Mouse (Mus musculus) liver (tissue): ENCODE results near the gene Slc41a2.
"Not testable (repeated sequence)": the region's sequence is repeated elsewhere in the genome, so short reads cannot be mapped to it uniquely, and the experiment has no call there.

Experiments
- DNase-seq: peaks from one replicate; pipeline ENCODE4 v3.0.0-alpha.2; 2020; ENCODE audit warnings: mixed read lengths

Gene Slc41a2

DNA sequence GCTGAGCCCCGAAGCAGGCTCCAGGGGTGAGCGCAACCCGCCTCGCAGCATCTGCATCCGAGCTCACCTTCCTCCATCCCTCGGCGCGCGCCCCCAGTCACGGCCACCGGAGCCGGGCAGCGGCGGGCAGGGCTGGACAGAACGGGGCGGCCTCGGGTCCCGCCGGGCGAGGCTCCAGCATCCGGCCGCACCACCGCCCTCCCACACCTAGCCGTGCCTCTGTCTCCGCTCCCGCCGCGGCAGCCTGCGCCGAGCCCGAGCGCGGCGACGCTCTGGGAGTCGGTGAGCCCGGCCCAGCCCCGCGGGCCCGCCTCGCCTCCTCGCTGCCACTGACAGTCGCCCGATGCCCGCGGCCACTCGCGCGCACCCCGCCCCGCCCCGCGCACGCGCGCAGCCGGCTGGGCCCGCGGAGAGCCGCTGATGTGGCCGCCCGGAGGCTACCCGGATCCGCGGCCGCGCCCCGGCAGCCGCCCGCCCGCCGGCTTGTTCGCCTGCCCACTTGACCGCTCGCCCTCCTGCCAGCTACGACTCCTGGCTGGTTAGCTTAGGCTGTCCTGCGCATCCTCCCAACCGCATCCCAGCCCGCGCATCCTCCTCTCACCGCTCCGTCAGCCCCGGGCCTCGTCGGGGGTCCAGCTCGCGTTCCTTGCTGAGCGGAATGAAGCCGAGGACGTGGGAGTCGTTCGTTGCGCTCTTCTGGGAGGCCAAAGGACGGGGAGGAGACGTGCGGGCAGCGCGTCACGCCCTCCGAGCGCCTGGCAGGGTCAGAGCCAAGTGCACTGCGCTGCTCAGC, at the start of gene Slc41a2:
Gene Slc41a2, minus strand, starts transcription at position 724 of the 793 bp plus-strand sequence.
- DNase-seq = no peak

DNA sequence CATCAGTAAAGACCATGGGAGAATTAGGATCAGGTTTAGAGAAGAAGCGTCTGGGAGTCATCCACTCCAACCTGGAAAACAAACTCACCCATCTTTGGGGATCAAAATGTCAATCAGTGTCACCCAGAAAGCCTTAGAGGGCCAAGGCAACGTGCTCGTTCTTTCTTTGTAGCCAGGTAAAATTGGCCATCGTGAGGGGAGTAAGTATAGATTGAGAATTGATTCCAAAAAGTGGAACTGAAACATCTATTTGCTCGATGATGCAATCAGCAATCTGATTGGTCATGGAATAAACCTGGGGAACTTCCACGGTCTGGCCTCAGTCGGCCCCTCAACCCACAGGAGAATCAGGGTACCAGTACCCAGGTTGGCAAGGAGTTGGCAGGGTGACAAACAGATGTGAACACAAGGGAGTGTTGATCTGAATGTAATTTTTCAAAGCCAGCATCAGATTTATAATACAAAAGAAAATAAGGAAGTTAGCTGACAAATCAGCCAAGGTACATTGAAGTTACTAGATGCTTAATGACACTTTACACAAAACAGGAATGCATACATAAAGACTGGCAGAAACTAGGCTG, 47.7 kb upstream of the Slc41a2 start:
- no peak for DNase-seq

- no peak for DNase-seq
Measured at GRCm38 (mm10) chr10:83384456-83385215, 47.0 kb upstream of the Slc41a2 start.

DNA sequence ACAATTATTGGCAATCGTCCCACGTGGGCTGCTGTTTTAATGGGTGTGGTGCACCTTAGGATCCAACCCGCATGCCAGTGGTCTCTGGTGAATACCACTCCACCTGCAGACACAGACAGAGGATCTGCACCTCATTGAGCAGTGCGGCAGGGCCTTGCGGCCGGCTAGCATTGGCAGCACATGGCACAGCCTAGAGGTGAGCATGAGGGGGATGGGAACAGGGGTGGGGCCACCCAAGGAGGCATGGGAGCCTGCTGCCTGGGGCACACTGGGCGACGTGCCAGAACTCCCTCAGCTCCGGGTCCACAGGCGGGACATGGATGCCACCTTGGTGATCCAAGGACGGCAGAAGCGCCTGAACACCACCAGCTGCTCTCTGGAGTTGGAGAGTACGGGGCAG, 46.2 kb upstream of the Slc41a2 start:
- DNase-seq = no peak

- DNase-seq = no peak
Measured at GRCm38 (mm10) chr10:83382988-83383387, 45.3 kb upstream of the Slc41a2 start.

DNA sequence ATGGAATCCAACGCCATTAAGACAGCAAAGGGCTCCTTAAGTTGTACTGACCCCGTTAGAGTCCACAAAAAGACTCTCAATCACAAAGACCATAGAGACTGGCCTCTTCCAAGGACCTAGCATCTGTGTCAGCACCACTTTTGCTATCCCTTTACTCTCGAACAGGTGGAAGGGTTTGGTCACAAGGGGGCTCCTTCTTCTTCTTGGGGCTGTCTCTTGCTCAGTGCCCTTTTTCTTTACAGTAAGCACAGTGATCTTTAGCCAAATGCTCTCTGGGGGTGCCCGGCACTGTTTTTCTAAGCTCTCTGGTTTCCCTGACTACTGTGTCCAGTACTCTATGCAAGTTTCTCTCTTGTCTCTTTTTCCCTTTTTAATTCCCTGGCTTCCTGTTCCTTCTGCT, 44.8 kb upstream of the Slc41a2 start:
- DNase-seq = no peak

DNA sequence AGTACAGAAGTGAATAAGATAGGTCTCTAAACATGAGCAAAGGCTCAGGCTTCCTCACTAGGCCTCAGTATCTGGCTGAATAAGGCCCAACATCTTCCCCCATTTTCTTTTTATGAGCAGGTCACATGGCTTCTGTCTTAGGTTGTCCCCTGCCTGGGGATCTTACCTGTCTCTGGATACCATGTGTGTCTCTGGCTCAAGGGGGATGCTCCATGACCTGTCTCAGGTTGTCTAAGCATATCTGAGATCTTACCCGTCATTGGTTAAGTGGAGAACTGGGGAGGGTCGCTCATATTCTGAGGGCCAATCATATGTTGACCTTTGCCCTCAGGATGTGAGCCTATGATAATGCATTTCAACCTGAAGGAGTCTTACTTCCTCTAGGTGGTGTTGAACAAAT, 42.8 kb upstream of the Slc41a2 start:
- DNase-seq = no peak

DNA sequence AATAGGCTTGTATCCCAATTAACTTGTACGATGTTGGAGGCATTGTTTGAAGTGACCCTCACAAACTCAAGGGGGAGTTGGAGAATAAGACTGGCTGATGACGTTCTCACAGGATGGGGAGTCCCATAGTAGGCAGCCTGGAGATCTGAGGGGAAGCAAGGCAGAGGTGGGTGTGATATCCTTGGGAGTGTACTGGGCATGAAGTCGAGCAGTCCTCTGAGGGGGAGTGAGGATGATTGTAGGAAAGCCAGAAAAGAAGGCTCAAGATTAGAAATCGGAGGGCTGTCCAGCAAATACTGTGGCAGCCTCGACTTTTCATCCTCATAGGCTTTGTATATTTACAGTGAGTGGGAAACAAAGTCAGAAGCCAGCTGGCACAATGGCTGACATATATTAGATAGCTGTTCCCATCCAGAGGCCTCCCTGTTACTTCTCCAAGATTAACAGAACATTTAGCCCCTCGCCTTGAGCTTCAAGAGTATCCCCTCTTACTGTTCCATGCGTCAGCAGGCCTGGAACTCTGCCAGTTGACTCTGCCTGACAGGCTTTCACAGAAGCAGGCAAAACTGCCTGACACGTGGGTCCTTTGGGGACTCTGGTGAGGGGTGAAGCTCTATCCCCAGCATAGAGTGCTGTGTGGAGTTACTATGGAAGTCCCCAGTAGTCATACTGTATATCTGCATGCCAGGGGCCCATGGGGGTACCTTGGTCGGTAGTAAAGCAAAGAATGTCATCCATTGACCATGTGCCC, 40.6 kb upstream of the Slc41a2 start:
- no peak for DNase-seq

- no peak for DNase-seq
Measured at GRCm38 (mm10) chr10:83376911-83377682, 39.4 kb upstream of the Slc41a2 start.

DNA sequence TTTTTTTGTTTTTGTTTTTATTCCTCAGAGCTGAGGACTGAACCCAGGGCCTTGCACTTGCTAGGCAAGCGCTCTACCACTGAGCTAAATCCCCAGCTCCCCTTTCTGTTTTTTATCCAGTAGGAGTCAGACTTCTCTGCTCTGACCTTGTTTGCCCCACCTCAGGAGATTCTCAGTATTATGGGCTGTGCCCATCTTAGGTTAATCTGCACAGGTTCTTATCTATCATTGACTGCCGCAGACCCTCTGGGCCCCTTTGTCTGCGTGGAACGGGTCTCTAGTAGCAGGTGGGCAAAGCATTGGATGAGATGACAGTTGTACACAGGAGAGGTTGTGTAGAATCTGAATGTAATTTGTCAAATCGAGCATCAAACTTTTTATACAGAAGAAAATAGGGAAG, 37.8 kb upstream of the Slc41a2 start:
- not testable (repeated sequence) for DNase-seq

DNA sequence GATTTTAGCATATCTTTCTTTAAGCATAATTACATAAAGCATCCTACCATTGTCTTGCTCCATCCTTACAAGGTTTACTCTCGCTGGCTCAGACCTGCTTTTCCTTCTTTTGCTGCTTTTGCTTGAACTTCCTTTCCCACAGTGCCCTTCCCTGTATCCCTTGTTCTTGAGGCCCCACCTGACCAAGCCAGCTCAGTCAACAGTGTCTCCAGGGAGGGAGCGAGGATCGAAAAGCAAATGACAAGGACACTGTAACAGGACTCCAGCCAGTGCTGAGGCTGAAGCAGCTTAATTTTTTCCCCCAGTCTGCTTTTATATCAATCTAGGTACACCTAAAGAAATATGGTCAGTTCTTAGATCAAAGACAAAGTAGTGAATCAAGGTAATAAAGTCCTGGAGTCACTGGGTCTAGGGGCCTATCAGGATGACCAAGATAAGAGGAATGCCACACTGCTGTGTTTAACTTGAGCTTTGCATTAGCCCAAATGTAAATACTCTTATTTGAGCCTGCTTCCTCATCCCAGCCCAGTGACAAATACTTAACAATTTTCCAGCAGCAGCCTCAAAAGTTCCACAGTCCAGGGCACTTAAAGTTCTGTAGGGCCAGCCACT, 36.5 kb upstream of the Slc41a2 start:
- DNase-seq = no peak

DNA sequence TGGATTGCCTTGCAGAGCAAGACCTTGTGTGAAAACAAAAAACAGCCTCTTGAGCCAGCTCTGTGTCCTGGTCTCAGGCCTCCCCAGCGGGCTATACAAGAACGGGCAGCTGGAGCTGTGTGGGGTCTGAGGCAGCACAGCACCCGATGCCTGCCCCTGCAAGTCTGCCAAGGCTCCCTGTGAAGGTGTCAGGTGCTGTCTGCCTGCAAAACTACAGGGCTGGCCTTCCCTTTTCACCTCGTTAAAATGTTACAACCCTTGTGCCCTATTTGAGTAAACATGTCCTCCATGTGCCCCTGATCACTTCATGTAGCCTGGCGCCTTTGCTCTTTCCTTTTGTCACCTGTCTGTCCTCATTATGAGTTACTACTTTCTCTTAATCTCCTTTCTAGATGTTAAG, 31.2 kb upstream of the Slc41a2 start:
- no peak for DNase-seq

- no peak for DNase-seq
Measured at GRCm38 (mm10) chr10:83363451-83363850, 25.8 kb upstream of the Slc41a2 start.

DNA sequence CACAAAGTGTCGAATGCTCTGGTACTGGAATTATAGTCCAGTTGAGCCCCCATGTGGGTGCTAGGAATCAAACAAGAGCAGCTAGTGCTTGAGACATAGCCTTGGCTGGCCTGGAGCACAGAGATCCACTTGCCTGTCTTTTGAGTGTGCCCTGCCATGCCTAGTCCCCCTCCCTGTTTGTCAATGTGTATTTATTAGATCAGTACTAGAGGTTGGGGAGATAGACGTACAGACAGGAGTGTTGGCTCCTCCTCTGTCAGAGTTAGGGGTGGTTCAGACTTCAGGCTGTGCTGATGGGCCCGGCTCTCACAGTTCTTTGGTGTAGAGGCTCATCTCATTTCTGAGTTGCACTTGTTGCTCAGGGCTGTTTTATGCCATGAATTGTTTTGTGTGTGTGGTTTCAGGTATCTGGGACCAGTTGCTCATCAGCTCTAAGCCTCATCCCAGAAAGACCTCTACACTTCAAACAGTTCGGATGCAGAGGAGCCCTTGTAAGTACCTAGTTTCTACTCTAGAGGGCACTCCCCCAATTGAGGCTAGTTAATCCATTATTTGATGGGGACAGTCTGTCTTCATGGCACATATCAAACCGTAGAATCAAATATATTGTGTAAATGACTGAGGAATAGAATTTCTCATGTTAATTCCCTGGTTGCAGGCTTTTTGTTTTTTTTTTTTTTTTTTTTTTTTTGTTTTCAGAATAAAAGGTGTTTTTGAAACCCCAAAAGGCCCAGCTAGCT, 24.1 kb upstream of the Slc41a2 start:
- no peak for DNase-seq

DNA sequence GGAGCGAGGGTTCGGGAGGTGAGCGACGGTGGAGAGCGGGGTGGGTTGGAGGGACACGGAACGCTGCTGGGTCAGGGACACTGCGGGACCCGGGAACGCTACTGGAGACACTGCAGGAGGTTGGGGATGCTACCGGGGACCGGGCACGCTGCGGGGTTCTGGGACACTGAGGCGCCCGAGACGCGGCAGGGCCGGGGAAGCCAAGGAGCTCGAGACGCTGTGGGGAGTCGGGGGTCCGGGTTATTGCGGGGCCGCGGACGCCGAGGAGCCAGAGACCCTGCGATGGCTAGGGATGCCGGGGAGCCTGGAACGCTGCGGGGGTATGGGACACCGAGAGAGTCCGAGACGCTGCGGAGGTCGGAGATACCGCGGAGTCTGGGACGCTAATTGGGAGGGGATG, 22.7 kb upstream of the Slc41a2 start:
- peak; percentile 18 for DNase-seq

GRCm38 (mm10) chr10:83359956-83360355, 22.3 kb upstream of the Slc41a2 start, which contains the start of gene D10Wsu102e:
D10Wsu102e (plus strand) TSS chr10:83360221.
- DNase-seq = peak; percentile 97

GRCm38 (mm10) chr10:83359451-83359850, 21.8 kb upstream of the Slc41a2 start:
- DNase-seq = no peak

- DNase-seq = no peak
Measured at GRCm38 (mm10) chr10:83356416-83356815, 18.7 kb upstream of the Slc41a2 start.

- DNase-seq = no peak
Measured at GRCm38 (mm10) chr10:83354333-83354719, 16.6 kb upstream of the Slc41a2 start.

- no peak for DNase-seq
Measured at GRCm38 (mm10) chr10:83353680-83354332, 16.1 kb upstream of the Slc41a2 start.
